Mouse (Mus musculus): ENCODE data around the gene Dbndd1.
"Not testable (repeated sequence)": the region's sequence is repeated elsewhere in the genome, so short reads cannot be mapped to it uniquely, and the experiment has no call there.

Gene Dbndd1

GRCm38 (mm10) chr8:123497699-123498098 is 17.6 kb downstream of the Dbndd1 start:
- DNase-seq (ENCODE audit: inconsistent ontology term): no peak

GRCm38 (mm10) chr8:123492898-123493297 is 22.4 kb downstream of the Dbndd1 start:
- DNase-seq (ENCODE audit: inconsistent ontology term): no peak

DNA sequence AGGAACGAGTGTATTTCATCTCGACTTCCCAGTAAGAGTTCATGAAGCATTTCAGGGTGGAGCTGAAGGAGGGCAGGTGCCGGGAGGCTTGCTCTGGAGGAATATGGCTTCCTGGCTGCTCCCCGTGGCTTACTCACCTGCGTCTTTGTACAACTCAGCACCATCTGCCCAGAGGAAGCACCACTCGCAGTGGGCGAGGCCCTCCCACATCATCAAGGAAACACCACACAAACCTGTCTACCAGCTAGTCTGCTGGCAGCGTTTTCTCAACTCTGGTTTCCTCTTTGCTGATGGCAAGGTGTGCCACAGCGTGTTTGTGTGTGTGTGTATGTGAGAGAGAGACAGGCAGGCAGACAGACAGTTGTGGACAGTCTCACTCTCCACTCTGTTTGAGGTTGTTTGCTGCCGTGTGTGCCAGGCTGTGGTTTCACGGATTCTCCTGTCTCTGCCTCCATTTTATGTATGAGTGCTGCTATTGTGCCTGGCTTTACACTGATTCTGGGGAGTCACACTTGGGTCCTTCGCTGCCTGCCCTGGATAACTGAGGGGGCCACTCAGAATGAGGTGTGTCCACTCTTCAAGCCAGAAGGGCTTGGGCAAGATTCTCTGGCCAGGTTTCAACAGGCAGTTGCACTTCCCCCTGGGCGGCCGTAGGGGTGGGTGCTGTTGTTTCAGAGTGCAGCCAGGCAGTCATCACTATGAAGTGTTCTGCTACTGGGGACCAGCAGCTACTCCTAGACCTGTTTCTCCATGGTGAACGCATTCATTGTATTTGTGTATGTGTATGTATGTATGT is 23.8 kb downstream of the Dbndd1 start:
- DNase-seq (ENCODE audit: inconsistent ontology term): no peak

DNA sequence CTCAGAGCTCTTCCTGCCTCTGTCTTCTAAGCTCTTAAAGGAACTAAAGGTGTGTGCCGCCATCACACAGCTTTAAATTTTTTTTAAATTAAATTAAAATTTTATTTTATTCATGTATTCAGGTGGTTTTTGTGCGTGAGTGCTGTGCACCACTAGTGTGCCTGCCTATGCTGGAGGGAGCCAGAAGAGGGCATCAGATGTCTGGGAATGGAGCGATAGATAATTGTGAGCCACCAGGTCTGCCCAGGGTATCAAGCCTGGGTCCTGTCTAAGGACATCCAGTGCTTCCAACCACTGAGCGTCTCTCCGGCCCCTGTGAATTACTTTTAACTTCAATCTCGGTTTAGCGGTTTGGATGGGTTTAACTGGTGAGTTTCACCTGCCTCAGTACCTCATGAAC is 32.6 kb downstream of the Dbndd1 start:
- no peak for DNase-seq (ENCODE audit: inconsistent ontology term)

GRCm38 (mm10) chr8:123478456-123479218 is 36.6 kb downstream of the Dbndd1 start:
- DNase-seq (ENCODE audit: inconsistent ontology term): no peak

DNA sequence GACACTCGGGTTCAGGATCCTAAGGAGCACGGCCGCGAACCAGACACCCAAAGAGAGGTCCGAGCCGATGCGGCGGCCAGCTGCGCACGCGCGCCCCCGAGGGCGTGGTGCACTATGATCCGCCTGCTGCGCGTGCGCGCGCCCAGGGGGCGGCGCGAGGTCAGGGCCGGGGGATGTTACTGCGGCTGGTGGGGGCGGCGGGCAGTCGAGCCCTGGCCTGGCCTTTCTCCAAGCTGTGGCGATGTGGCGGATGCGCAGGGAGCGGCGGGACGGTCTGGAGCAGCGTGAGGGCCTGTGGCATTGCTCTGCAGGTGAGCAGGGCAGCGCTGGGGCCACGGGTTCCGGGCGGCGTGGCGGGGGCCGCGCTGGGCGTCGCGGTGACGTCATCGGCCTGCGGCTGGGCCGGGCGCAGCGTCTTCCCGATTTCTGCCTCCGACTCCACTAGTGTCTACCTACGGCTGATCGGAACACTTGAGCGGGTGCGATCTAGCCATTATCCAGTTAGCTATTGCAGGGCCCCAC is 37.5 kb downstream of the Dbndd1 start, which contains the start of gene Afg3l1:
Gene Afg3l1, plus strand, starts transcription at position 167 of the 522 bp plus-strand sequence.
- peak; percentile 96 for DNase-seq (ENCODE audit: inconsistent ontology term)

DNA sequence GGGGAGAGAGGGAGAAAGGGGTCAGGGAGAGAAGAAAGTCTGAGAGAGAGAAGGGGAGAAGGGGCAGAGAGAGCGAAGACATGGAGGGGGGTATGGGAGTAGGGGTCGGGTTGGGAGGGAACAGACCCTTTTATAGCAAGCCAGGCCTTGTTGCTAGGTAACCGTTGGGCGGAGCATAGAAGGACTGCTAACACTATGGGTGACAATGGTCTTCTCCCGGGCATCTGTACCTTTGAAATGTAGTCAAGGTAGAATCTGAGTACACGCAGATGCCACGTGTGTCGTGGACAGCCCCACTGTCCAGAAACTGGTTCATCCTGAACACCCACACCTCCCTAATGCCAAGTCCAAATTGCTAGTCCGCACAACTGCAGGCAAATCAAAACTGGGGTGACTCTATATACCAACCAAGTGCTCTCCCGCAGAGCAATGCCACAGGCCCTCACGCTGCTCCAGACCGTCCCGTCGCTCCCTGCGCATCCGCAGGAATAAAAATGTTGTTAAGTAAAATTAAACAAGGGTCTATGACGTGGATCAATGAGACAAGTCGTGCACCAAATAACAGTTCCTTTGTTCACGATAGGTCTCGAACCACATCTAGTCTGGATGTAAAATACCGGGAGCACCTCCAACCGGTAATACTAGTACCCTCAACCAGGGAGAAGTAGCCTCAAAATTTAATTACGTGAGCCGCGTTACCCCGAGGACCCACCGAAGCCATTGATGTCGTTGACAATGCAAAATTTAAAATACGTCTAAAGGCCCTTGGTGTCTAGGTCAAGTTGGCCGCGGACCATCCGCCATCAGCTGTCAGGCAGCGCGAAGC is 38.1 kb downstream of the Dbndd1 start:
- DNase-seq (ENCODE audit: inconsistent ontology term): no peak

DNA sequence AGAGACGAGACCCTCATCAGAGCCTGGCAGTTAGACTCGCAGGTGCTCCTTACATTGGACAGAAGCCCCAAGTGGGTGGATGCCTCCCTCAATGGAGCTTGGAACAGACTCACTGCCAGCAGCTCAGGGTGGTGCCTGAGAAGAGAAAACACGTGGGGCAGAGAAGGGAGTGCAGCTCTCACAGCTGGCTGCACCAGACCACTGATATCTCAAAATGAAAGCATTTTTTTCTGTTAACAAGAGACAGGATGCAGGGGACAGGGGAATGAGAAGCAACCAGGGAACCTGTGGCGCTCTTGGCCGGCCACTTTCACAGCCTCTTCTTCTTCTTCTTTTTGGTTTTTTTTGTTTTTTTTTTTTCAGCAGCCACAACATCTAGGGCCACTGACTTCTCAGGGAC is 40.7 kb downstream of the Dbndd1 start:
- not testable (repeated sequence) for DNase-seq (ENCODE audit: inconsistent ontology term)

DNA sequence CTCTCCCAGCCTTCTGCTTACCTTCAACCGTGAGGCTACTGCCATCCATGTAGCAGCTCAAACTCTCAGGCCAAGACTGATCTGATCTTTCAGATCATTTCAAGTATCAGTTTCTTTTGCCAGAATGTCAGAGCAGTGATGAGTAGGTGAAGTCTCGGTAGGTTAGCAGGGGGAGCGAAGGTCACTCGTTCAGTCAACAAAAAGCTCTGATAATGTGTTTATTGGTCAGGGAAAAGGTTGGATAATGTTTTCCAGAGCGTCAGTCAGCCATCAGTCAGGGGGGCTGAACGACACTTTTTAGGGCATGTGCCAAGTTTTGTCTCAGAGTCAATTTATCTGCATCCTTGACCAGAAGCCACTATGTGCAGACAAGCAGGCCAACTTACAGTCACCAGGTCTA is 42.3 kb downstream of the Dbndd1 start:
- not testable (repeated sequence) for DNase-seq (ENCODE audit: inconsistent ontology term)

GRCm38 (mm10) chr8:123467476-123467875 is 47.8 kb downstream of the Dbndd1 start:
- no peak for DNase-seq (ENCODE audit: inconsistent ontology term)

- DNase-seq (ENCODE audit: inconsistent ontology term): no peak
These were observed 51.6 kb downstream of the Dbndd1 start for GRCm38 (mm10) chr8:123463651-123464050.

Measured in Muller cell, postnatal 12 days (primary cell).